Mouse (Mus musculus) limb, embryonic 10.5 days (tissue): ENCODE results near the gene Spef1. TPM values are rescaled to one million over a fixed set of nuclear protein-coding genes. Genes with fewer than 3 reads are reported as not detected.

Experiments
- DNase-seq: peaks from one replicate; pipeline ENCODE4 v3.0.0-alpha.2; 2017; ENCODE audit warnings: low spot score
- H3K27ac ChIP-seq: fragments of 300-500 bp; sonication (generic); 2 replicates; pipeline ENCODE4 v1.5.1; 2016; ENCODE audit warnings: mild to moderate bottlenecking
- H3K27me3 ChIP-seq: fragments of 300-500 bp; sonication (generic); 2 replicates; pipeline ENCODE4 v1.6.1; 2016; ENCODE audit warnings: low read depth, mild to moderate bottlenecking; ENCODE audit not compliant: poor library complexity, severe bottlenecking
- H3K36me3 ChIP-seq: fragments of 300-500 bp; sonication (generic); 2 replicates; pipeline ENCODE4 v1.6.1; 2016; ENCODE audit warnings: mild to moderate bottlenecking, moderate library complexity
- H3K4me1 ChIP-seq: fragments of 300-500 bp; sonication (generic); 2 replicates; pipeline ENCODE4 v1.6.1; 2016
- H3K4me3 ChIP-seq: fragments of 300-500 bp; sonication (generic); 2 replicates; pipeline ENCODE4 v1.5.1; 2016; ENCODE audit warnings: mild to moderate bottlenecking, moderate library complexity
- H3K9me3 ChIP-seq: fragments of 300-500 bp; sonication (generic); replicated peaks from 2 replicates; pipeline ENCODE4 v1.6.1; 2016; ENCODE audit warnings: mild to moderate bottlenecking
- WGBS: fragments of 180-500 bp; shearing (Covaris S2); methylation state at CpG from one replicate; pipeline ENCODE4 v1.1.7; 2016; 5-methylcytosine and 5-hydroxymethylcytosine counted together
- polyA plus RNA-seq: library from polyadenylated mRNA; unstranded; fragments of >200 nt; fragmentation: Nextera tagmentation; extraction: Ambion mirVana; gene quantifications from 2 replicates; pipeline ENCODE4 v1.2.1, GENCODE M21; 2016

Spef1 gene
- polyA plus RNA-seq, 1 experiment from 2014 or later = 3.4 TPM

DNA sequence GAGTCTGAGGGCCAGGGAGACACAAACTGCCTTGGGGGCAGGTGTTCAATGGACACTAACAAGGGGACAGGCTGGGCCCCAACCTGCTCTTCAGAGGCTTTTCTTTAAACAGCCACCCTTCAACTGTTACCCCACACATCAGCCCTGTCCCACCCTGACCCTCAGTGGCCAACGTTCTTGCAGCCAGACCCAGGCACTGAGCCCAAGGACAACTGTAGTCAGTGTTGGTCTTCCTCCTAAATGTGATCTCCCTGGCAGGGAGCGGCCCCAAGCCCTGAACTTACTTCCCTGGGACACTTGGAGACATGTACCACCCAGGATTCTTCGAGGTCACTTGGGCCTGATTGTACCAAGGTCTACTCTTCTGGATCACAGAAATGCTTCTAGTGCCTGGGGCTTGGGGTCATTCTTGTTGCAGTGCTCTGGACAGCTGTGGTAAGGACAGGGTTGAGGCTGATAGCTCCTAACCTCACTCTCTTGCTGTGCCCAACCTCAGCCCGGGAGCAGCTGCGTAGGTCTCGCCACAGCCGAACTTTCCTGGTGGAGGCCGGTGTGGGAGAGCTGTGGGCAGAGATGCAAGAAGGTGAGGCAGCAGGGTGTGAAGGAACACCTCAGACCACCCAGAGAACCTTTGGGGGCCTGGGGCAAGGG, 45.6 kb downstream of the Spef1 start:
- Histone ChIP-seq H3K9me3 (no peaks in the 10 kb centered on the region), H3K36me3 (peaks cover 99% of the 10 kb centered on the region), H3K27ac (no peak overlapping the region), H3K27me3 (no peaks in the 10 kb centered on the region), H3K4me3 (no peak overlapping the region), H3K4me1 (peaks cover 17% of the 10 kb centered on the region)
- no peak for DNase-seq
- WGBS = 91% methylated on average over 8 of the region's 8 CpGs

- Histone ChIP-seq H3K4me3 (no peak overlapping the region), H3K27ac (no peak overlapping the region), H3K27me3 (no peaks in the 10 kb centered on the region), H3K9me3 (no peaks in the 10 kb centered on the region), H3K36me3 (peaks cover 98% of the 10 kb centered on the region), H3K4me1 (peaks cover 24% of the 10 kb centered on the region)
- DNase-seq = no peak
- 76% methylated on average over 5 of the region's 5 CpGs for WGBS
Observed at GRCm38 (mm10) chr2:131140533-131140905, 46.6 kb downstream of the Spef1 start.

- H3K4me1 ChIP-seq = peaks cover 27% of the 10 kb centered on the region
- 67% methylated on average over 5 of the region's 5 CpGs for WGBS
- H3K27me3 ChIP-seq = no peaks in the 10 kb centered on the region
- no peak overlapping the region for H3K4me3 ChIP-seq
- H3K36me3 ChIP-seq = peaks cover 98% of the 10 kb centered on the region
- no peak for DNase-seq
- H3K9me3 ChIP-seq = no peaks in the 10 kb centered on the region
- H3K27ac ChIP-seq = 0 out of 2 replicates have a peak overlapping the region, but pooled peaks have one; percentile 11
Observed at GRCm38 (mm10) chr2:131139886-131140532, 47.1 kb downstream of the Spef1 start.

DNA sequence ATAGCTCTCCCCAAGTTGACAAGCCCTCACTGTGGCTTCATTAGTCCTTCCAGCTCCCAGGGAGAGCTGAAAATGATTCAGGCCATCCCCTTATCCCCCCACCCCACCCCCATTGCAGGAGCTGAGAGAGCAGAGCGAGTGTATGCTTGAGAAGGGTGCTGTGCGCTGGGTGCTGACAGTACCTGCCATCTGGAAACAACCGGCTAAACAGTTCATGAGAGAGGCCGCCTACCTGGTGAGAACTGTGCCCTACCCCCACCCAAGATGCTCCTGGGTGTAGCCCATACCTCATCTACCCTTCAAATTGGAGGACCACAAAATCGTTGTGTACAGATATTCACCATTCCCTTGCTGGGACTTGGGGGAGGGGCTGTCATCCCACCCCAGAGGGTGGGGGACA, 47.8 kb downstream of the Spef1 start:
- no peak overlapping the region for H3K27ac ChIP-seq
- no peaks in the 10 kb centered on the region for H3K27me3 ChIP-seq
- peaks cover 29% of the 10 kb centered on the region for H3K4me1 ChIP-seq
- peaks cover 98% of the 10 kb centered on the region for H3K36me3 ChIP-seq
- no peak for DNase-seq
- WGBS = 95% methylated on average over 5 of the region's 5 CpGs
- H3K4me3 ChIP-seq = no peak overlapping the region
- H3K9me3 ChIP-seq = no peaks in the 10 kb centered on the region

DNA sequence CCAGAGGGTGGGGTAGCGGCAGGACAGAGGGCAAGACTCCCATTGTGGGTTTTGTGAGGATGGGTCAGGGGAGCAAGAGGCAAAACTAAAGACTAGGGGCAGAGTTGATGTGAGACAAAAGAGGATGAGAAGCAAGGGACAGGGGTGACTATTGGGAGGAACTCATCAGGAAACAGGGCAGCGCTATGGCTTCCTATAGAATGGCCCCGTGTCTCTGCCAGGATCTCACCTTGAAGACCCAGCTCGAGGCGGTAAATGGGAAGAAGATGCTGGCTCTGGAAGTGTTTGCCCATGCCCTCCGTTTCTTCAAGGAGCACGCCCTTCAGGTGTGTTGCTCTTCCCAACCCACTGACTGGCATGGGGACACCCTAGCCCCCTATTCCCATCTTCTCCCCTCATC, 48.3 kb downstream of the Spef1 start:
- no peak overlapping the region for H3K4me3 ChIP-seq
- no peak overlapping the region for H3K27ac ChIP-seq
- no peaks in the 10 kb centered on the region for H3K9me3 ChIP-seq
- peaks cover 32% of the 10 kb centered on the region for H3K4me1 ChIP-seq
- DNase-seq = no peak
- no peaks in the 10 kb centered on the region for H3K27me3 ChIP-seq
- 91% methylated on average over 7 of the region's 7 CpGs for WGBS
- peaks cover 98% of the 10 kb centered on the region for H3K36me3 ChIP-seq

- peaks cover 32% of the 10 kb centered on the region for H3K4me1 ChIP-seq
- H3K27me3 ChIP-seq = no peaks in the 10 kb centered on the region
- H3K9me3 ChIP-seq = no peaks in the 10 kb centered on the region
- no peak overlapping the region for H3K4me3 ChIP-seq
- WGBS = 87% methylated on average over 4 of the region's 4 CpGs
- DNase-seq = no peak
- H3K36me3 ChIP-seq = peaks cover 93% of the 10 kb centered on the region
- no peak overlapping the region for H3K27ac ChIP-seq
Observed at GRCm38 (mm10) chr2:131138296-131138695, 48.8 kb downstream of the Spef1 start.

DNA sequence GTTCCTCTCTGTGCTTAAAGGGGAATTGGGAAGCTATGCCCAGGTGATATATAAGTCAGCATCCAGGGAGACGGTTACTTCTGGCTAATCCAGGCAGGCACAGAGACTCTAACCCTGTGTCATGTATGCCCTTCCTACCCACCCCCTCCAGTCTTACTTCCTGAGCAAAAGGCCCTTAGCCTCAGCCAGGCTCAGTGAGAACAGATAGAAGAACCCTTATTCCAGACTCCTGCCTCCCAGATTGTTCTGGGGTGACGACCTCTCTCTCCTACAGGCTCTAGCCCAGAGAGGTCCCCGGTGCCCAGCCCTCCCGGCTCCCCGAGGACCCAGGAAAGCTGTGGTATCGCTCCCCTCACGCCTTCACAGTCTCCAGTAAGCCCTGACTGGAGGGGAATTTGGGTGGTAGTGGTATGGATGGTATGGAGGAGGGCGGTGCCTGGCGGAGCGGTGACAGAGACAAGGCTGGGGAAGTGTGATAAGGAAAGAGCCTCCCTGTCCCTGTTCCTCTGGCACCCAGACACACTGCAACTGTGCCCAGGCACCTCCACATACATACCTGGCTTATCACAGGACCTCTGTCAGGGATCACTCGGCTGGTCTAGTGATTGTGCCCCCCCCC, 51.5 kb downstream of the Spef1 start:
- Histone ChIP-seq H3K9me3 (no peaks in the 10 kb centered on the region), H3K4me3 (no peak overlapping the region), H3K27ac (peak overlapping the region; percentile 75), H3K27me3 (no peaks in the 10 kb centered on the region), H3K4me1 (peaks cover 23% of the 10 kb centered on the region), H3K36me3 (peaks cover 82% of the 10 kb centered on the region)
- DNase-seq = no peak
- 70% methylated on average over 11 of the region's 11 CpGs for WGBS

DNA sequence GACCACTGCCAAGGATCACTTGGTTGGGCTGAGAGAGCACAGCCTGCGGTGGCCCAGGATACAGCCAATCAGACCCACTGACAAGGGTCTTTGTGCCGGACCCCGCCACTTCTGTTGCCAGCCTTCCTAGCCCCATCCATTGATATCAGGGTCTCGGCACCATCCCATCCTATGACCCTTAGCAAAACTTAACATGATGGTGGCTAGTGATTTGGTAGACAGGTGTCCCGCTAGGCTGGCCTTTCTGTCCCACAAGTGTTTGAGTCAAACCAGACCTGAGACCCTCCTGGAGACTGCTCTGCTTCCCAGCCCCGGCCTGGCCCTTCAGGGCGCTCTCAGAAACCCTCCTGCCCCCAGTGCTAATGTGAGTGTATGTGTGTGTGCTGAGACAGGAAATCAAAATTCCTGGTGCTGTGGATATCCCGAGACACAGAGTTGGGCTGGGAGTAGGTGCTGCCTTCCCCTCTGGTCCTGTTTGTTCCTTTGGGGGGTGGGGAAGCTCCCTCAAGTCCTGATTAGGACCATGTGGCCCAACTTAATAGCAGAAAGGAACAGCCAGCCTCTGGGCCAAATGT, 52.2 kb downstream of the Spef1 start:
- Histone ChIP-seq H3K4me1 (peaks cover 23% of the 10 kb centered on the region), H3K27me3 (no peaks in the 10 kb centered on the region), H3K9me3 (no peaks in the 10 kb centered on the region), H3K4me3 (no peak overlapping the region), H3K27ac (peak overlapping the region; percentile 75), H3K36me3 (peaks cover 75% of the 10 kb centered on the region)
- DNase-seq = no peak
- 76% methylated on average over 8 of the region's 8 CpGs for WGBS

DNA sequence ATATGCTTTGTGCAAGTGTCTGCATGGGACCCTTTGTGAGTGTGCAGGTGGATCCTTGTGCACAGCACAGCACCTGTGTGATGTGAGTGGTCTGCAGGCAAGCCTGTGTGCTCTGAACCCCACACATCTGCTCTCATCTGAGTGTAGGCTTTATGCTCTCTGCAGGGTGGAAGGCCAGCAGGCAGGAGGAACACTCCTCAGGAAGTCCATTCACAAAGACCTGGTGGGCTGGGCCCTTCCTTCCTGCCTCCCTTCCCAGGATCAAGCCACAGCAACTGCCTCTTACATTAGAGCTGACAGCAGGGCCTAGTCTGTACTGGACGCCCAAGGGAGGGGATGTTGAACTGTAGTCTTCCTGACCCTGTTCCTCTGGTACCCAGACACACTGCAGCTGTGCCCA, 52.7 kb downstream of the Spef1 start:
- no peak overlapping the region for H3K4me3 ChIP-seq
- no peaks in the 10 kb centered on the region for H3K9me3 ChIP-seq
- 75% methylated on average over 1 of the region's 1 CpGs for WGBS
- DNase-seq = no peak
- peaks cover 69% of the 10 kb centered on the region for H3K36me3 ChIP-seq
- peaks cover 25% of the 10 kb centered on the region for H3K4me1 ChIP-seq
- peak overlapping the region; percentile 75 for H3K27ac ChIP-seq
- H3K27me3 ChIP-seq = no peaks in the 10 kb centered on the region

DNA sequence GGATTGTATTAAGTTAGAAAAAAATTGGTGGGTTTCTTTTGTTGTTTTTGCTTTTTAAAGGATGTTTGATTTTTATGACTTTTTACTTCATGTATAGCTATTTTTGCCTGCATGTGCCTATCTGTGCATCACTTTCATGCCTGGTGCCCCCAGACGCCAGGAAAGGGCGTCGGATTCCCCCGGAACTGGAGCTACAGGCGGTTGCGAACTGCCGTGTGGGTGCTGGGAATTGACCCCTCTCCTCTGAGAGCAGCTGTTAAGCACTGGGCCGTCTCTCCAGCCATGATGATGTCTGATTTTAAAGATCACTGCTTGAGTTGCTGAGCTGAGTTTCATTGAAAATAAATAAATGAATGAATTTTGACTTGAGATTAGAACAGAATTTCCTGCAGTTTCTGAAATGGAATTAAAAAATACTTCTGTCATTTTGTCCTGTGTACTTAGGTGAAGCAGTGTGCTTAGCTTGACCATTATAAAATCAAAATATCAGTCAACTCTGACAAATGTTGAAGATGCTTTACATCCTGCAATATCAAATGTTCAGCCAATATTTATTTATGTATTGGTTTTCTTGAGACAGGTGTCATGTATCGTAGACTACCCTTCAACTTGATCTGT, 54.0 kb downstream of the Spef1 start, which contains the start of gene Gm11037:
TSS of gene Gm11037 (plus strand) at position 568 of the 618 bp plus-strand sequence.
- peaks cover 56% of the 10 kb centered on the region for H3K36me3 ChIP-seq
- H3K9me3 ChIP-seq = no peaks in the 10 kb centered on the region
- no peaks in the 10 kb centered on the region for H3K27me3 ChIP-seq
- 86% methylated on average over 9 of the region's 9 CpGs for WGBS
- H3K4me1 ChIP-seq = peaks cover 38% of the 10 kb centered on the region
- H3K4me3 ChIP-seq = no peak within 1 kb of the TSS
- no peak for DNase-seq
- H3K27ac ChIP-seq = peak within 1 kb of the TSS; percentile 75

- no peaks in the 10 kb centered on the region for H3K27me3 ChIP-seq
- 87% methylated on average over 10 of the region's 10 CpGs for WGBS
- peaks cover 45% of the 10 kb centered on the region for H3K4me1 ChIP-seq
- no peak for DNase-seq
- no peaks in the 10 kb centered on the region for H3K9me3 ChIP-seq
- no peak overlapping the region for H3K27ac ChIP-seq
- H3K4me3 ChIP-seq = no peak overlapping the region
- peaks cover 48% of the 10 kb centered on the region for H3K36me3 ChIP-seq
Observed at GRCm38 (mm10) chr2:131132111-131132888, 54.8 kb downstream of the Spef1 start.

GRCm38 (mm10) chr2:131130849-131131248, 56.2 kb downstream of the Spef1 start:
- WGBS = 92% methylated on average over 2 of the region's 2 CpGs
- no peak overlapping the region for H3K27ac ChIP-seq
- H3K4me3 ChIP-seq = no peak overlapping the region
- H3K4me1 ChIP-seq = peaks cover 56% of the 10 kb centered on the region
- DNase-seq = no peak
- H3K9me3 ChIP-seq = no peaks in the 10 kb centered on the region
- H3K36me3 ChIP-seq = peaks cover 35% of the 10 kb centered on the region
- H3K27me3 ChIP-seq = no peaks in the 10 kb centered on the region
